Mouse (Mus musculus): Measurements from ENCODE around the gene Ric3. TPM values are rescaled to one million over a fixed set of nuclear protein-coding genes. Genes with fewer than 3 reads are reported as not detected.

The Ric3 gene
- polyA plus RNA-seq, 2 experiments = 3.2 to 4.7 TPM

DNA sequence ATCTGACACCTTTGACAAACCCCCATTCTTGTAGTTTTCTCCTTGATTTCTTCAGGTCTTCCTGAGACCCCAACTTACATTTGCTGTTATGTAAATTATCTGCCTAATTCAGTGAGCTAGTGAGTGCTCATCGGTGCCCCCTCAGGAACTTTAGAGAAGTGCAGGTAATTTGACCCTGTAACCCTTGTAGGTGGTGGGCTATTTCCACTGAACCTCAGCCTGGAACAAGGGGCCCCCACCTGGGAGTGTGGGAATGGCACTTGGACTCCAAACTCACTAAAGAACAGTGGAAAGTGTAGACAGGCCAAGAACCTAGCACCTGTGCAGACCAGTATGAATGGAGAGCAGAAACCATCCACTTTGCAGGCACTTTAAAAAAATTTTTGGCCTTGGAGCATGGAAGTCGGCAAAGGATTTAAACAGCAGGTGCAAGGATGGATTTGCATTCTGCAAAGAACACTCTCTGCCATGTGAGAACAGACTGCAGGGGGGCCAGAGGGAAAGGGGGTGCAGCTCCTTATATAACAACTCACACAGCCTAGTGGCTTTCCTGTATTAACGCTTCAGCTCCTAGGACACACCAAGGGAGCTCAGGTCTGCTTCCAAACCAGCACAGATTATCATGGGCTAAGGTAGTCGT, 82.7 kb downstream of the Ric3 start:
- DNase-seq (ENCODE audit: low spot score) = peak; percentile 54
- Histone ChIP-seq H3K9me3 (ENCODE audit: control insufficient read depth, low read length) (no peaks in the 10 kb centered on the region), H3K36me3 (ENCODE audit: control insufficient read depth, insufficient read depth, low read length) (no peaks in the 10 kb centered on the region), H3K27me3 (ENCODE audit: control insufficient read depth, insufficient read depth, low read length) (no peaks in the 10 kb centered on the region), H3K9ac (ENCODE audit: low read depth, low read length, severe bottlenecking) (no peak overlapping the region), H3K4me1 (ENCODE audit: control insufficient read depth, insufficient read depth, low read length) (no peaks in the 10 kb centered on the region), H3K4me3 (replicated peaks; ENCODE audit: low read length) (no peak overlapping the region), H3K27ac (replicated peaks; ENCODE audit: low read depth, low read length) (no peak overlapping the region), H3K4me2 (replicated peaks; ENCODE audit: low read depth, low read length, severe bottlenecking) (no peak overlapping the region)
- no peak for ATAC-seq (ENCODE audit: low FRiP score, low read depth)
- no peak for TF ChIP-seq POLR2A (IDR thresholded peaks at IDR 0.05; ENCODE audit: borderline replicate concordance, extremely low read depth, insufficient read depth, insufficient read length)
- 47% methylated on average over 4 of the region's 4 CpGs for WGBS

DNA sequence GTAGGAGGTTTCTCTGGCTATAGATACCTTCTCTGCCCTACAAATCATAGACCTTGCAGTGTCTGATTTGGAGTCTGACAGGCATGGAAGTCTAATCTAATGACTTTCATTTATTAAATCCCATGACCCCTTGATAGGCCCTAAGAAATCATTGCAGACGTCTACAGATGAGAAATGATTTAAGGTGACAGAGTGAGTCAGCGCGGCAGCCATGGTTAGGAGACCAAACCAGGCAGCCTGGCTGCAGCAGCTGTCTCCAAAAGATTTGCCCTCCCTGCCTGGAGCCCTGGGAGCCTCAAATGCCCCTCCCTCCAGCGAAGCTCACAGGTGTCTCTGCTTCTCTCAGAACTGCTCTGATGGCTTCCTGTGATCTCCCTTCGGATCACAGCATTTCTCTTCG, 87.0 kb downstream of the Ric3 start:
- Histone ChIP-seq H3K27me3 (ENCODE audit: control insufficient read depth, insufficient read depth, low read length) (no peaks in the 10 kb centered on the region), H3K27ac (replicated peaks; ENCODE audit: low read depth, low read length) (no peak overlapping the region), H3K4me1 (ENCODE audit: control insufficient read depth, insufficient read depth, low read length) (no peaks in the 10 kb centered on the region), H3K9ac (ENCODE audit: low read depth, low read length, severe bottlenecking) (no peak overlapping the region), H3K4me2 (replicated peaks; ENCODE audit: low read depth, low read length, severe bottlenecking) (no peak overlapping the region), H3K9me3 (ENCODE audit: control insufficient read depth, low read length) (no peaks in the 10 kb centered on the region), H3K4me3 (replicated peaks; ENCODE audit: low read length) (no peak overlapping the region), H3K36me3 (ENCODE audit: control insufficient read depth, insufficient read depth, low read length) (no peaks in the 10 kb centered on the region)
- no peak for ATAC-seq (ENCODE audit: low FRiP score, low read depth)
- DNase-seq (ENCODE audit: low spot score) = no peak
- no peak for TF ChIP-seq POLR2A (IDR thresholded peaks at IDR 0.05; ENCODE audit: borderline replicate concordance, extremely low read depth, insufficient read depth, insufficient read length)
- 60% methylated on average over 6 of the region's 6 CpGs for WGBS

- no peaks in the 10 kb centered on the region for H3K36me3 ChIP-seq (ENCODE audit: control insufficient read depth, insufficient read depth, low read length)
- no peaks in the 10 kb centered on the region for H3K9me3 ChIP-seq (ENCODE audit: control insufficient read depth, low read length)
- 80% methylated on average over 3 of the region's 3 CpGs for WGBS
- no peak for TF ChIP-seq POLR2A (IDR thresholded peaks at IDR 0.05; ENCODE audit: borderline replicate concordance, extremely low read depth, insufficient read depth, insufficient read length)
- H3K9ac ChIP-seq (ENCODE audit: low read depth, low read length, severe bottlenecking) = no peak overlapping the region
- no peaks in the 10 kb centered on the region for H3K4me1 ChIP-seq (ENCODE audit: control insufficient read depth, insufficient read depth, low read length)
- DNase-seq (ENCODE audit: low spot score) (no peak), ATAC-seq (ENCODE audit: low FRiP score, low read depth) (no peak)
- no peak overlapping the region for H3K4me2 ChIP-seq (replicated peaks; ENCODE audit: low read depth, low read length, severe bottlenecking)
- no peak overlapping the region for H3K27ac ChIP-seq (replicated peaks; ENCODE audit: low read depth, low read length)
- no peak overlapping the region for H3K4me3 ChIP-seq (replicated peaks; ENCODE audit: low read length)
- no peaks in the 10 kb centered on the region for H3K27me3 ChIP-seq (ENCODE audit: control insufficient read depth, insufficient read depth, low read length)
Observed at GRCm38 (mm10) chr7:108993881-108994291, 89.2 kb downstream of the Ric3 start.

DNA sequence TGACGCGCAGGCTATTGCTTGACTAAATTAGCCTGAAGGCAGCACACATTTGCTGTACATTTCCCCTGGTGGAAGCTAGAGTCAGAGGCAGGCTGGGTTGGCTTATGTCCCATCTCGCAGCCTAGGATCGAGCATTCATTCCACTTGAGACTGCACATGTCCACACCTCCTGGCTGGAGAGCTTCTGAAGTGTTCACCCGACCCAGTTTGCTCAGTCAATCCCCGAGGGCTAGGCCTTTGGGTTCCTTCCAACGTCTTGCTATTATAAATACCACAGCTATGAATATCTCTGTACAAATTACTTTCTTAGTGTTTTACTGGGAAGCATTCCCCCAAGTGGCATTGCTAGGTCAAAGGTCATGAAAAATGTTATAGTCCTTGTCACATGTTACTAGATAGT, 89.9 kb downstream of the Ric3 start:
- 74% methylated on average over 7 of the region's 7 CpGs for WGBS
- no peaks in the 10 kb centered on the region for H3K36me3 ChIP-seq (ENCODE audit: control insufficient read depth, insufficient read depth, low read length)

GRCm38 (mm10) chr7:108991207-108991606, 91.9 kb downstream of the Ric3 start:
- DNase-seq (ENCODE audit: low spot score) (no peak), ATAC-seq (ENCODE audit: low FRiP score, low read depth) (no peak)
- Histone ChIP-seq H3K4me3 (replicated peaks; ENCODE audit: low read length) (no peak overlapping the region), H3K9ac (ENCODE audit: low read depth, low read length, severe bottlenecking) (no peak overlapping the region), H3K27ac (replicated peaks; ENCODE audit: low read depth, low read length) (no peak overlapping the region), H3K9me3 (ENCODE audit: control insufficient read depth, low read length) (no peaks in the 10 kb centered on the region), H3K27me3 (ENCODE audit: control insufficient read depth, insufficient read depth, low read length) (no peaks in the 10 kb centered on the region), H3K4me1 (ENCODE audit: control insufficient read depth, insufficient read depth, low read length) (no peaks in the 10 kb centered on the region), H3K36me3 (ENCODE audit: control insufficient read depth, insufficient read depth, low read length) (no peaks in the 10 kb centered on the region), H3K4me2 (replicated peaks; ENCODE audit: low read depth, low read length, severe bottlenecking) (no peak overlapping the region)
- 79% methylated on average over 9 of the region's 9 CpGs for WGBS
- no peak for TF ChIP-seq POLR2A (IDR thresholded peaks at IDR 0.05; ENCODE audit: borderline replicate concordance, extremely low read depth, insufficient read depth, insufficient read length)

More for the DNA sequence above, 89.9 kb downstream of the Ric3 start:
- Histone ChIP-seq H3K4me2 (replicated peaks; ENCODE audit: low read depth, low read length, severe bottlenecking) (no peak overlapping the region), H3K27ac (replicated peaks; ENCODE audit: low read depth, low read length) (no peak overlapping the region), H3K9me3 (ENCODE audit: control insufficient read depth, low read length) (no peaks in the 10 kb centered on the region), H3K27me3 (ENCODE audit: control insufficient read depth, insufficient read depth, low read length) (no peaks in the 10 kb centered on the region), H3K4me3 (replicated peaks; ENCODE audit: low read length) (no peak overlapping the region), H3K4me1 (ENCODE audit: control insufficient read depth, insufficient read depth, low read length) (no peaks in the 10 kb centered on the region), H3K9ac (ENCODE audit: low read depth, low read length, severe bottlenecking) (no peak overlapping the region)
- DNase-seq (ENCODE audit: low spot score) = no peak
- ATAC-seq (ENCODE audit: low FRiP score, low read depth) = no peak
- TF ChIP-seq POLR2A (IDR thresholded peaks at IDR 0.05; ENCODE audit: borderline replicate concordance, extremely low read depth, insufficient read depth, insufficient read length) = no peak

Measured in limb, embryonic 14.5 days (tissue).